Mouse (Mus musculus): ENCODE measurements at regions not wholly inside any gene's neighbourhood (a gene's known extent, or its start where the extent isn't known, plus 50 kb on each side); places are given as distances from the start of the nearest gene placed in this dataset.

GRCm38 (mm10) chr16:93056295-93056694 is 230.3 kb upstream of the Runx1 start:
- TF ChIP-seq CTCF (IDR thresholded peaks at IDR 0.05; ENCODE audit: low read depth, low read length) (no peak), POLR2A (IDR thresholded peaks at IDR 0.05; ENCODE audit: insufficient read depth, low read length) (no peak), EP300 (IDR thresholded peaks at IDR 0.05; ENCODE audit: insufficient read depth, low read depth, low read length) (no peak)
- no peaks in the 10 kb centered on the region for H3K27me3 ChIP-seq (ENCODE audit: control insufficient read depth, insufficient read depth, low read length, poor library complexity, severe bottlenecking)

GRCm38 (mm10) chr16:93055545-93055944 is 229.6 kb upstream of the Runx1 start:
- Histone ChIP-seq H3K4me1 (ENCODE audit: control insufficient read depth, insufficient read depth, low read length) (no peaks in the 10 kb centered on the region), H3K4me3 (ENCODE audit: low read depth, low read length) (no peak overlapping the region), H3K27ac (ENCODE audit: insufficient read depth, low read length) (no peak overlapping the region), H3K27me3 (ENCODE audit: control insufficient read depth, insufficient read depth, low read length, poor library complexity, severe bottlenecking) (no peaks in the 10 kb centered on the region), H3K9ac (ENCODE audit: low read depth, poor library complexity, severe bottlenecking) (no peak overlapping the region), H3K9me3 (replicated peaks; ENCODE audit: control insufficient read depth, insufficient read depth, low read length, poor library complexity, severe bottlenecking) (no peaks in the 10 kb centered on the region), H3K36me3 (ENCODE audit: control insufficient read depth, insufficient read depth, low read length, poor library complexity, severe bottlenecking) (no peaks in the 10 kb centered on the region)
- TF ChIP-seq CTCF (IDR thresholded peaks at IDR 0.05; ENCODE audit: low read depth, low read length): no peak
- no peak for TF ChIP-seq EP300 (IDR thresholded peaks at IDR 0.05; ENCODE audit: insufficient read depth, low read depth, low read length)
- TF ChIP-seq POLR2A (IDR thresholded peaks at IDR 0.05; ENCODE audit: insufficient read depth, low read length): no peak

More at GRCm38 (mm10) chr16:93056295-93056694, 230.3 kb upstream of the Runx1 start:
- Histone ChIP-seq H3K9me3 (replicated peaks; ENCODE audit: control insufficient read depth, insufficient read depth, low read length, poor library complexity, severe bottlenecking) (no peaks in the 10 kb centered on the region), H3K4me3 (ENCODE audit: low read depth, low read length) (no peak overlapping the region), H3K9ac (ENCODE audit: low read depth, poor library complexity, severe bottlenecking) (no peak overlapping the region), H3K36me3 (ENCODE audit: control insufficient read depth, insufficient read depth, low read length, poor library complexity, severe bottlenecking) (no peaks in the 10 kb centered on the region), H3K4me1 (ENCODE audit: control insufficient read depth, insufficient read depth, low read length) (no peaks in the 10 kb centered on the region), H3K27ac (ENCODE audit: insufficient read depth, low read length) (no peak overlapping the region)

DNA sequence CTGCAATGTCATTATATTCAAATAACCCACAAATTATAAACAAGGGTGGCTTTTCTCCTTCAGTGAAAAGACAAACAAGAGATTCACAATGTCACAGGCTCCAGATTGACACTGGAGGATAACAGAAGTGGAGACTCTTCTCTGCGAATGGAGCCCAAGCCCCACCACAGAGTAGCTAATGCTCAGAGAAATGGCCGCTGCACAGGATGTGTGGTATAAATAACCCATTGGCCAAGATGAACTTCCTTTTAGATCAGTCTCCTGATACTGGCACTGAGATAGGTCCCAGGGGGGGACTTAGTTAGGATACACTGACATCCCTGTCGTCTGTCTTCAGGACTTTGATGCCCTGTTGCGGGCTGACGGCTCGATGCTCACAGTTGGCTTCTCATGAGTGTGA is 225.3 kb upstream of the Runx1 start:
- H3K9me3 ChIP-seq (replicated peaks; ENCODE audit: control insufficient read depth, insufficient read depth, low read length, poor library complexity, severe bottlenecking): no peaks in the 10 kb centered on the region
- no peaks in the 10 kb centered on the region for H3K4me1 ChIP-seq (ENCODE audit: control insufficient read depth, insufficient read depth, low read length)
- H3K4me3 ChIP-seq (ENCODE audit: low read depth, low read length): no peak overlapping the region
- H3K27me3 ChIP-seq (ENCODE audit: control insufficient read depth, insufficient read depth, low read length, poor library complexity, severe bottlenecking): no peaks in the 10 kb centered on the region
- H3K27ac ChIP-seq (ENCODE audit: insufficient read depth, low read length): no peak overlapping the region
- TF ChIP-seq CTCF (IDR thresholded peaks at IDR 0.05; ENCODE audit: low read depth, low read length): no peak
- TF ChIP-seq EP300 (IDR thresholded peaks at IDR 0.05; ENCODE audit: insufficient read depth, low read depth, low read length): no peak
- no peak for TF ChIP-seq POLR2A (IDR thresholded peaks at IDR 0.05; ENCODE audit: insufficient read depth, low read length)
- H3K9ac ChIP-seq (ENCODE audit: low read depth, poor library complexity, severe bottlenecking): no peak overlapping the region
- H3K36me3 ChIP-seq (ENCODE audit: control insufficient read depth, insufficient read depth, low read length, poor library complexity, severe bottlenecking): no peaks in the 10 kb centered on the region

DNA sequence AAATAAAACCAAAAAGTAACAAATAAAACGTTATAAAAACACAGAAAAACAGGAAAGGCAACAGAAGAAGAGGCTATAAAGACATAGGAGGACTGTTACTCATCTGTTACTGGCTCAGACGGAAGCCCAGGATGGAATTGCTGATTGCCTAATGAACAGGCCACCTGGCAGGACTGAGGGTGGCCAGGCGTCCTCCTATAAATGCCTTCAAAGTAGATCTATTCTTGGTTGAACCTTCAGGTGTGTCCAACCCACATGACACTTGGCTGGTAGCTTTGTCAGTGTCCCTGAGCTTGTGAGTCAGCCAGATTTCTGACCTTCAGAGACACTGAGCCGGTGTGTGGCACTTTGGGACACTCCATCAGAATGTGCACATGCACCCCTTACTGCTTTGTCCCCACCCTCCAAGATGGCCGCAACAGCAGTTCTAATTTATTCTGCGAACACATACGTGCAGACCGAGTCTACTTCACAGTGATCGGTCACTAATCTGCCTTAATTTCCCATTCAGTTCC is 222.5 kb upstream of the Runx1 start:
- Histone ChIP-seq H3K4me3 (ENCODE audit: low read depth, low read length) (no peak overlapping the region), H3K27me3 (ENCODE audit: control insufficient read depth, insufficient read depth, low read length, poor library complexity, severe bottlenecking) (no peaks in the 10 kb centered on the region), H3K9me3 (replicated peaks; ENCODE audit: control insufficient read depth, insufficient read depth, low read length, poor library complexity, severe bottlenecking) (no peaks in the 10 kb centered on the region), H3K27ac (ENCODE audit: insufficient read depth, low read length) (no peak overlapping the region), H3K4me1 (ENCODE audit: control insufficient read depth, insufficient read depth, low read length) (no peaks in the 10 kb centered on the region), H3K36me3 (ENCODE audit: control insufficient read depth, insufficient read depth, low read length, poor library complexity, severe bottlenecking) (no peaks in the 10 kb centered on the region), H3K9ac (ENCODE audit: low read depth, poor library complexity, severe bottlenecking) (no peak overlapping the region)
- TF ChIP-seq CTCF (IDR thresholded peaks at IDR 0.05; ENCODE audit: low read depth, low read length): no peak
- no peak for TF ChIP-seq POLR2A (IDR thresholded peaks at IDR 0.05; ENCODE audit: insufficient read depth, low read length)
- TF ChIP-seq EP300 (IDR thresholded peaks at IDR 0.05; ENCODE audit: insufficient read depth, low read depth, low read length): no peak

- Histone ChIP-seq H3K9me3 (replicated peaks; ENCODE audit: control insufficient read depth, insufficient read depth, low read length, poor library complexity, severe bottlenecking) (no peaks in the 10 kb centered on the region), H3K27me3 (ENCODE audit: control insufficient read depth, insufficient read depth, low read length, poor library complexity, severe bottlenecking) (no peaks in the 10 kb centered on the region), H3K27ac (ENCODE audit: insufficient read depth, low read length) (no peak overlapping the region), H3K36me3 (ENCODE audit: control insufficient read depth, insufficient read depth, low read length, poor library complexity, severe bottlenecking) (no peaks in the 10 kb centered on the region), H3K9ac (ENCODE audit: low read depth, poor library complexity, severe bottlenecking) (no peak overlapping the region), H3K4me3 (ENCODE audit: low read depth, low read length) (no peak overlapping the region), H3K4me1 (ENCODE audit: control insufficient read depth, insufficient read depth, low read length) (no peaks in the 10 kb centered on the region)
- no peak for TF ChIP-seq POLR2A (IDR thresholded peaks at IDR 0.05; ENCODE audit: insufficient read depth, low read length)
- TF ChIP-seq EP300 (IDR thresholded peaks at IDR 0.05; ENCODE audit: insufficient read depth, low read depth, low read length): no peak
- no peak for TF ChIP-seq CTCF (IDR thresholded peaks at IDR 0.05; ENCODE audit: low read depth, low read length)
These were observed 221.6 kb upstream of the Runx1 start for GRCm38 (mm10) chr16:93047594-93047993.

- Histone ChIP-seq H3K4me1 (ENCODE audit: control insufficient read depth, insufficient read depth, low read length) (no peaks in the 10 kb centered on the region), H3K27me3 (ENCODE audit: control insufficient read depth, insufficient read depth, low read length, poor library complexity, severe bottlenecking) (no peaks in the 10 kb centered on the region), H3K9me3 (replicated peaks; ENCODE audit: control insufficient read depth, insufficient read depth, low read length, poor library complexity, severe bottlenecking) (no peaks in the 10 kb centered on the region), H3K36me3 (ENCODE audit: control insufficient read depth, insufficient read depth, low read length, poor library complexity, severe bottlenecking) (no peaks in the 10 kb centered on the region), H3K27ac (ENCODE audit: insufficient read depth, low read length) (no peak overlapping the region), H3K9ac (ENCODE audit: low read depth, poor library complexity, severe bottlenecking) (no peak overlapping the region), H3K4me3 (ENCODE audit: low read depth, low read length) (no peak overlapping the region)
- no peak for TF ChIP-seq POLR2A (IDR thresholded peaks at IDR 0.05; ENCODE audit: insufficient read depth, low read length)
- no peak for TF ChIP-seq CTCF (IDR thresholded peaks at IDR 0.05; ENCODE audit: low read depth, low read length)
- TF ChIP-seq EP300 (IDR thresholded peaks at IDR 0.05; ENCODE audit: insufficient read depth, low read depth, low read length): no peak
These were observed 220.3 kb upstream of the Runx1 start for GRCm38 (mm10) chr16:93046221-93046620.
